Mouse (Mus musculus) adrenal gland, postnatal 4 days (tissue): ENCODE results near the gene Pmm1. TPM values are rescaled to one million over a fixed set of nuclear protein-coding genes. Genes with fewer than 3 reads are reported as not detected.

Source experiments
- total RNA-seq, 2 experiments: library from RNA; stranded (reverse); gene quantifications; 2 replicates each; pipeline ENCODE4 v1.2.3; 2021

Gene Pmm1
- total RNA-seq, 2 experiments from 2014 or later: 94.6 to 101 TPM

Other genes starting within 250 kb of the Pmm1 start
- gene Zc3h7b, start 215.9 kb downstream of the Pmm1 start, total RNA-seq: 10 to 100 TPM; 94.6 to 98.5 TPM
- gene Rangap1, start 215.4 kb downstream of the Pmm1 start, total RNA-seq: 10 to 100 TPM; 53.6 to 62.6 TPM
- 10 to 100 TPM; 84.6 to 86.1 TPM for gene Tef, start 158.5 kb downstream of the Pmm1 start, total RNA-seq
- 10 to 100 TPM; 66.2 to 67.2 TPM for gene Tob2, start 102.1 kb downstream of the Pmm1 start, total RNA-seq
- gene Phf5a, start 89.0 kb downstream of the Pmm1 start, total RNA-seq: 10 to 100 TPM; 62.7 to 71.2 TPM
- 100 to 1,000 TPM; 498 to 540 TPM for gene Aco2, start 88.6 kb downstream of the Pmm1 start, total RNA-seq
- gene Polr3h, start 34.7 kb downstream of the Pmm1 start, total RNA-seq: 10 to 100 TPM; 25.3 to 27.9 TPM
- gene Csdc2, start 24.2 kb downstream of the Pmm1 start, total RNA-seq: 10 to 100 TPM; 52.8 to 55.7 TPM
- not detected for gene 1700029P11Rik, start 19.6 kb upstream of the Pmm1 start, total RNA-seq
- 10 to 100 TPM; 89.4 to 92.6 TPM for gene Xrcc6, start 26.9 kb upstream of the Pmm1 start, total RNA-seq
- gene Desi1, start 72.9 kb upstream of the Pmm1 start, total RNA-seq: 10 to 100 TPM; 83.6 to 95.1 TPM
- 100 to 1,000 TPM in 1 of 2 experiments, 10 to 100 TPM in 1; 92.5 to 102 TPM for gene Snu13, start 86.7 kb upstream of the Pmm1 start, total RNA-seq
- not detected for gene 4930407I10Rik, start 98.2 kb upstream of the Pmm1 start, total RNA-seq
- gene Mei1, start 109.1 kb upstream of the Pmm1 start, total RNA-seq: 1 to 10 TPM; 3.5 to 3.8 TPM
- gene Ccdc134, start 167.0 kb upstream of the Pmm1 start, total RNA-seq: 10 to 100 TPM; 11.1 to 11.3 TPM
- 10 to 100 TPM; 54.6 to 71.7 TPM for gene Srebf2, start 186.3 kb upstream of the Pmm1 start, total RNA-seq